Mouse (Mus musculus): ENCODE measurements around the gene Ikbkg. TPM values are rescaled to one million over a fixed set of nuclear protein-coding genes. Genes with fewer than 3 reads are reported as not detected.
"Not testable (repeated sequence)": the region's sequence is repeated elsewhere in the genome, so short reads cannot be mapped to it uniquely, and the experiment has no call there.

Gene Ikbkg
- 10 to 100 TPM; 19.5 to 23.8 TPM for total RNA-seq (2021)
- long read RNA-seq, experiment 1, partial matches to known transcripts, result 0 of 9 reads
- long read RNA-seq, experiment 1, other reads (novel, unspliced or antisense), result 5 of 9 reads
- long read RNA-seq, experiment 2, transcript Ikbkg-203 (10 exons, 3,332 nt), result major isoform, 7 of 10 reads
- long read RNA-seq, experiment 2, partial matches to known transcripts, result 1 of 10 reads
- long read RNA-seq, experiment 2, other reads (novel, unspliced or antisense), result 2 of 10 reads

- DNase-seq, result peak; percentile 79
Observed at GRCm38 (mm10) chrX:74392535-74393443, at the start of gene Ikbkg, which contains the start of gene Fam3a. Ikbkg (plus strand) TSS chrX:74393290. Fam3a (minus strand) TSS chrX:74393272.

GRCm38 (mm10) chrX:74352645-74353466, 40.2 kb upstream of the Ikbkg start:
- DNase-seq, result no peak

GRCm38 (mm10) chrX:74353467-74353770, 39.7 kb upstream of the Ikbkg start, which contains the start of gene Lage3:
Lage3 (minus strand) TSS chrX:74353618.
- peak; percentile 69 for DNase-seq

- DNase-seq, result not testable (repeated sequence)
Observed at GRCm38 (mm10) chrX:74357069-74357468, 36.0 kb upstream of the Ikbkg start.

GRCm38 (mm10) chrX:74359171-74359570, 33.9 kb upstream of the Ikbkg start:
- DNase-seq, result no peak

- no peak for DNase-seq
Observed at GRCm38 (mm10) chrX:74367512-74367911, 25.6 kb upstream of the Ikbkg start.

GRCm38 (mm10) chrX:74368209-74368909, 24.7 kb upstream of the Ikbkg start:
- DNase-seq, result peak; percentile 69

GRCm38 (mm10) chrX:74372888-74373549, 20.1 kb upstream of the Ikbkg start, which contains the start of the genes Ubl4a and Slc10a3:
Ubl4a (minus strand) TSS chrX:74373218.
Slc10a3 (minus strand) TSS chrX:74373349.
- DNase-seq, result peak; percentile 89

- DNase-seq, result no peak
Observed at GRCm38 (mm10) chrX:74384451-74384850, 8.6 kb upstream of the Ikbkg start.

- no peak for DNase-seq
Observed at GRCm38 (mm10) chrX:74388153-74388552, 4.9 kb upstream of the Ikbkg start.

GRCm38 (mm10) chrX:74400136-74400535, 7.0 kb downstream of the Ikbkg start:
- no peak for DNase-seq

- no peak for DNase-seq
Observed at GRCm38 (mm10) chrX:74408340-74408739, 15.2 kb downstream of the Ikbkg start.

- peak; percentile 25 for DNase-seq
Observed at GRCm38 (mm10) chrX:74413377-74413776, 20.3 kb downstream of the Ikbkg start.

GRCm38 (mm10) chrX:74424443-74424842, 31.4 kb downstream of the Ikbkg start:
- DNase-seq, result no peak

- no peak for DNase-seq
Observed at GRCm38 (mm10) chrX:74425195-74425594, 32.1 kb downstream of the Ikbkg start.

GRCm38 (mm10) chrX:74426256-74426655, 33.2 kb downstream of the Ikbkg start:
- DNase-seq, result no peak

- no peak for DNase-seq
Observed at GRCm38 (mm10) chrX:74427116-74427515, 34.0 kb downstream of the Ikbkg start.

- DNase-seq, result no peak
Observed at GRCm38 (mm10) chrX:74428146-74428825, 35.2 kb downstream of the Ikbkg start.

- DNase-seq, result peak; percentile 86
Observed at GRCm38 (mm10) chrX:74428826-74429276, 35.8 kb downstream of the Ikbkg start, which contains the start of gene G6pdx. G6pdx (minus strand) TSS chrX:74429194.

- peak; percentile 36 for DNase-seq
Observed at GRCm38 (mm10) chrX:74429290-74429821, 36.3 kb downstream of the Ikbkg start.

Data from gastrocnemius, postnatal 25 days (tissue).